In genomic region chr3:88623346-88624135, GRCm38 (mm10) we compare ENCODE assay signal across 8 mouse cellular contexts. TPM values are rescaled to one million over a fixed set of nuclear protein-coding genes. Genes with fewer than 3 reads are reported as not detected.
DNase-seq lines count a peak whose midpoint lies in the region; ATAC-seq and TF ChIP-seq lines count a peak whose summit lies in the region.

No protein-coding gene starts in this region.

- peak overlapping the region; percentile 82 for H3K4me2 ChIP-seq in embryonic facial prominence, embryonic 14.5 days (ENCODE audit: low read depth, low read length)
- H3K4me2 ChIP-seq in hindbrain, embryonic 15.5 days, result peak overlapping the region; percentile 96
- peak overlapping the region; percentile 86 for H3K4me2 ChIP-seq in lung, embryonic 14.5 days

- H3K9me3 ChIP-seq in E14TG2a.4 (ENCODE audit: low read length), result no peaks in the 10 kb centered on the region
- no peaks in the 10 kb centered on the region for H3K9me3 ChIP-seq in embryonic facial prominence, embryonic 14.5 days (ENCODE audit: control insufficient read depth, low read length)
- H3K9me3 ChIP-seq in hindbrain, embryonic 15.5 days, result no peaks in the 10 kb centered on the region
- no peaks in the 10 kb centered on the region for H3K9me3 ChIP-seq in lung, embryonic 14.5 days (ENCODE audit: low read depth, low read length)

- peak overlapping the region; percentile 87 for H3K9ac ChIP-seq in embryonic facial prominence, embryonic 14.5 days (ENCODE audit: low read depth, low read length)
- peak overlapping the region; percentile 97 for H3K9ac ChIP-seq in hindbrain, embryonic 15.5 days
- H3K9ac ChIP-seq in lung, embryonic 14.5 days, result peak overlapping the region; percentile 98

- DNase-seq in cerebellum, postnatal 10 days, result peak; percentile 71 to 74
- DNase-seq in embryonic facial prominence, embryonic 14.5 days (ENCODE audit: low spot score), result no peak
- peak; percentile 66 for DNase-seq in lung, embryonic 14.5 days
- DNase-seq in c-Kit-positive CD71-positive TER-119-positive erythroid progenitor cells, embryonic 14.5 days (ENCODE audit: low spot score), result no peak

- H3K36me3 ChIP-seq in E14TG2a.4 (ENCODE audit: insufficient read depth, low read length), result peaks cover 44% of the 10 kb centered on the region
- H3K36me3 ChIP-seq in embryonic facial prominence, embryonic 14.5 days (ENCODE audit: control insufficient read depth, insufficient read depth, low read length), result peaks cover 14% of the 10 kb centered on the region
- H3K36me3 ChIP-seq in hindbrain, embryonic 15.5 days, result no peaks in the 10 kb centered on the region
- H3K36me3 ChIP-seq in lung, embryonic 14.5 days (ENCODE audit: insufficient read depth), result peaks cover 36% of the 10 kb centered on the region
- peaks cover 11% of the 10 kb centered on the region; the same call in 1 of the 2 replicates for H3K36me3 ChIP-seq in small intestine, adult 2 months (ENCODE audit: control insufficient read depth, insufficient read depth, low read length)

- no peak for TF ChIP-seq CTCF in E14TG2a.4 (conservative IDR thresholded peaks at IDR 0.05; ENCODE audit: low read length)
- no peak for TF ChIP-seq CTCF in lung, embryonic 14.5 days (IDR thresholded peaks at IDR 0.05; ENCODE audit: low read depth)
- TF ChIP-seq CTCF in small intestine, adult 2 months (IDR thresholded peaks at IDR 0.05; ENCODE audit: extremely low read depth, insufficient read length, insufficient replicate concordance, low read depth, low read length), result no peak

- TF ChIP-seq POLR2A in small intestine, adult 2 months (IDR thresholded peaks at IDR 0.05; ENCODE audit: low read depth, low read length), result no peak

- H3K4me3 ChIP-seq in E14TG2a.4 (replicated peaks; ENCODE audit: low read length), result peak overlapping the region; percentile 89
- peak overlapping the region; percentile 59 for H3K4me3 ChIP-seq in embryonic facial prominence, embryonic 14.5 days (ENCODE audit: low read depth, low read length)
- peak overlapping the region; percentile 92 for H3K4me3 ChIP-seq in hindbrain, embryonic 15.5 days
- H3K4me3 ChIP-seq in lung, embryonic 14.5 days (ENCODE audit: low read depth, low read length), result peak overlapping the region; percentile 91
- H3K4me3 ChIP-seq in small intestine, adult 2 months (ENCODE audit: low read depth, low read length), result peak overlapping the region; percentile 43

- peaks cover 91% of the 10 kb centered on the region for H3K4me1 ChIP-seq in E14TG2a.4 (replicated peaks; ENCODE audit: low read depth, low read length)
- H3K4me1 ChIP-seq in embryonic facial prominence, embryonic 14.5 days (ENCODE audit: control insufficient read depth, insufficient read depth, low read length), result peaks cover 17% of the 10 kb centered on the region
- peaks cover 60% of the 10 kb centered on the region for H3K4me1 ChIP-seq in hindbrain, embryonic 15.5 days (replicated peaks)
- peaks cover 22% of the 10 kb centered on the region for H3K4me1 ChIP-seq in lung, embryonic 14.5 days (ENCODE audit: insufficient read depth)
- peaks cover 4% of the 10 kb centered on the region for H3K4me1 ChIP-seq in small intestine, adult 2 months (ENCODE audit: control insufficient read depth, insufficient read depth, insufficient read length, low read length)

- no peaks in the 10 kb centered on the region for H3K27me3 ChIP-seq in E14TG2a.4 (ENCODE audit: insufficient read depth, low read length)
- no peaks in the 10 kb centered on the region for H3K27me3 ChIP-seq in embryonic facial prominence, embryonic 14.5 days (replicated peaks; ENCODE audit: control insufficient read depth, insufficient read depth, low read length)
- no peaks in the 10 kb centered on the region for H3K27me3 ChIP-seq in hindbrain, embryonic 15.5 days
- no peaks in the 10 kb centered on the region for H3K27me3 ChIP-seq in lung, embryonic 14.5 days (ENCODE audit: insufficient read depth, low read length)
- H3K27me3 ChIP-seq in small intestine, adult 2 months (ENCODE audit: control insufficient read depth, insufficient read depth, low read length), result no peaks in the 10 kb centered on the region

- 2% methylated on average over 15 of the region's 15 CpGs for WGBS in embryonic facial prominence, embryonic 14.5 days
- 0% methylated on average over 15 of the region's 15 CpGs for WGBS in hindbrain, embryonic 15.5 days
- WGBS in lung, embryonic 14.5 days, result under 1% methylated on average over 15 of the region's 15 CpGs
- 45% methylated on average over 15 of the region's 15 CpGs for WGBS in small intestine, adult 2 months

- no peak for ATAC-seq in cerebellum, adult (ENCODE audit: insufficient number of reproducible peaks, low FRiP score, low TSS enrichment)
- 0 out of 2 replicates have a peak, but pooled peaks have one; percentile 4 for ATAC-seq in embryonic facial prominence, embryonic 14.5 days (ENCODE audit: low read depth)
- peak; percentile 6; the same call in 1 of the 2 replicates for ATAC-seq in hindbrain, embryonic 15.5 days (ENCODE audit: low FRiP score, low read depth)
- ATAC-seq in lung, embryonic 14.5 days (ENCODE audit: insufficient read depth), result no peak

- peak overlapping the region; percentile 93 for H3K27ac ChIP-seq in embryonic facial prominence, embryonic 14.5 days (replicated peaks; ENCODE audit: low read depth, low read length)
- peak overlapping the region; percentile 96 for H3K27ac ChIP-seq in hindbrain, embryonic 15.5 days (replicated peaks)
- peak overlapping the region; percentile 99 for H3K27ac ChIP-seq in lung, embryonic 14.5 days (ENCODE audit: low read depth)
- peak overlapping the region; percentile 31 for H3K27ac ChIP-seq in small intestine, adult 2 months (ENCODE audit: insufficient read depth, low read depth, low read length)

RNA-seq across cellular contexts. Expression of gene Arhgef2, which starts 17.8 kb away (rescaled TPM):
- 88.0 and 88.7 TPM in 2 replicates for polyA plus RNA-seq in embryonic facial prominence, embryonic 14.5 days (2014; fragmentation: Nextera tagmentation; extraction: Ambion mirVana)
- polyA plus RNA-seq in hindbrain, embryonic 15.5 days (2015; fragmentation: Nextera tagmentation; extraction: Ambion mirVana), result 121 and 129 TPM in 2 replicates
- polyA plus RNA-seq in lung, embryonic 14.5 days (2014; fragmentation: Nextera tagmentation; extraction: Ambion mirVana), result 115 and 127 TPM in 2 replicates
- 49.5 and 110 TPM in 2 replicates for polyA plus RNA-seq in small intestine, adult 2 months (2012; rRNA removed)

RNA-seq across cellular contexts. Expression of gene Rxfp4, which starts 29.4 kb away (rescaled TPM):
- polyA plus RNA-seq in embryonic facial prominence, embryonic 14.5 days (2014; fragmentation: Nextera tagmentation; extraction: Ambion mirVana), result 0.18 TPM in 1 of 2 replicates, not detected in the other
- not detected in 2 replicates for polyA plus RNA-seq in hindbrain, embryonic 15.5 days (2015; fragmentation: Nextera tagmentation; extraction: Ambion mirVana)
- not detected in 2 replicates for polyA plus RNA-seq in lung, embryonic 14.5 days (2014; fragmentation: Nextera tagmentation; extraction: Ambion mirVana)
- polyA plus RNA-seq in small intestine, adult 2 months (2012; rRNA removed), result not detected in 2 replicates

RNA-seq across cellular contexts. Expression of gene Ssr2, which starts 47.9 kb away (rescaled TPM):
- polyA plus RNA-seq in embryonic facial prominence, embryonic 14.5 days (2014; fragmentation: Nextera tagmentation; extraction: Ambion mirVana), result 289 and 337 TPM in 2 replicates
- 146 and 149 TPM in 2 replicates for polyA plus RNA-seq in hindbrain, embryonic 15.5 days (2015; fragmentation: Nextera tagmentation; extraction: Ambion mirVana)
- polyA plus RNA-seq in lung, embryonic 14.5 days (2014; fragmentation: Nextera tagmentation; extraction: Ambion mirVana), result 278 and 285 TPM in 2 replicates
- polyA plus RNA-seq in small intestine, adult 2 months (2012; rRNA removed), result 130 and 182 TPM in 2 replicates

Comparison
In these comparisons a context has a peak if more than half of its experiments do, and no peak if none do; other contexts are left out.
1. DNase-seq: peak in cerebellum, postnatal 10 days (2 of 2) and lung, embryonic 14.5 days (single experiment); none in embryonic facial prominence, embryonic 14.5 days (single experiment) and c-Kit-positive CD71-positive TER-119-positive erythroid progenitor cells, embryonic 14.5 days (single experiment).
2. ATAC-seq: peak in embryonic facial prominence, embryonic 14.5 days (single experiment) and hindbrain, embryonic 15.5 days (single experiment); none in cerebellum, adult (single experiment) and lung, embryonic 14.5 days (single experiment).
3. H3K27ac ChIP-seq: peak in every context shown above with its lines; median percentile 99 in lung, embryonic 14.5 days; 96 in hindbrain, embryonic 15.5 days; 93 in embryonic facial prominence, embryonic 14.5 days; 31 in small intestine, adult 2 months.
4. Peak in every context shown above with its lines, with median percentiles within 50 percentile points of each other: H3K4me3 ChIP-seq, H3K4me2 ChIP-seq and H3K9ac ChIP-seq.